Mouse (Mus musculus): ENCODE data around the gene 4931428L18Rik. TPM values are rescaled to one million over a fixed set of nuclear protein-coding genes. Genes with fewer than 3 reads are reported as not detected.

4931428L18Rik gene
- polyA plus RNA-seq, 1 experiment from 2014 or later: not detected

GRCm38 (mm10) chr1:31203771-31204170 lies 18.7 kb downstream of the 4931428L18Rik start:
- Histone ChIP-seq H3K4me3 (ENCODE audit: low read depth, low read length) (no peak overlapping the region), H3K9ac (ENCODE audit: low read length) (no peak overlapping the region), H3K9me3 (ENCODE audit: control insufficient read depth, low read length) (no peaks in the 10 kb centered on the region), H3K4me2 (ENCODE audit: low read depth) (no peak overlapping the region), H3K4me1 (ENCODE audit: control insufficient read depth, insufficient read depth, low read length) (no peaks in the 10 kb centered on the region), H3K27me3 (ENCODE audit: control insufficient read depth, insufficient read depth, low read length) (no peaks in the 10 kb centered on the region), H3K36me3 (ENCODE audit: control insufficient read depth, insufficient read depth, low read length) (no peaks in the 10 kb centered on the region), H3K27ac (ENCODE audit: low read depth, low read length) (no peak overlapping the region)
- no peak for DNase-seq (ENCODE audit: low spot score)
- WGBS: 89% methylated on average over 10 of the region's 10 CpGs
- ATAC-seq (ENCODE audit: insufficient read depth, low FRiP score, low TSS enrichment): no peak

- no peak overlapping the region for H3K4me3 ChIP-seq (ENCODE audit: low read depth, low read length)
- H3K9ac ChIP-seq (ENCODE audit: low read length): no peak overlapping the region
- ATAC-seq (ENCODE audit: insufficient read depth, low FRiP score, low TSS enrichment): no peak
- no peaks in the 10 kb centered on the region for H3K36me3 ChIP-seq (ENCODE audit: control insufficient read depth, insufficient read depth, low read length)
- no peaks in the 10 kb centered on the region for H3K27me3 ChIP-seq (ENCODE audit: control insufficient read depth, insufficient read depth, low read length)
- H3K4me1 ChIP-seq (ENCODE audit: control insufficient read depth, insufficient read depth, low read length): no peaks in the 10 kb centered on the region
- DNase-seq (ENCODE audit: low spot score): no peak
- WGBS: 87% methylated on average over 3 of the region's 3 CpGs
- no peak overlapping the region for H3K27ac ChIP-seq (ENCODE audit: low read depth, low read length)
- H3K9me3 ChIP-seq (ENCODE audit: control insufficient read depth, low read length): no peaks in the 10 kb centered on the region
- H3K4me2 ChIP-seq (ENCODE audit: low read depth): no peak overlapping the region
These were observed 25.5 kb downstream of the 4931428L18Rik start for GRCm38 (mm10) chr1:31196959-31197358.

GRCm38 (mm10) chr1:31195633-31196032 lies 26.9 kb downstream of the 4931428L18Rik start:
- Histone ChIP-seq H3K27ac (ENCODE audit: low read depth, low read length) (no peak overlapping the region), H3K9ac (ENCODE audit: low read length) (no peak overlapping the region), H3K4me1 (ENCODE audit: control insufficient read depth, insufficient read depth, low read length) (no peaks in the 10 kb centered on the region), H3K4me2 (ENCODE audit: low read depth) (no peak overlapping the region), H3K27me3 (ENCODE audit: control insufficient read depth, insufficient read depth, low read length) (no peaks in the 10 kb centered on the region), H3K4me3 (ENCODE audit: low read depth, low read length) (no peak overlapping the region), H3K9me3 (ENCODE audit: control insufficient read depth, low read length) (no peaks in the 10 kb centered on the region), H3K36me3 (ENCODE audit: control insufficient read depth, insufficient read depth, low read length) (no peaks in the 10 kb centered on the region)
- WGBS: 85% methylated on average over 1 of the region's 1 CpGs
- ATAC-seq (ENCODE audit: insufficient read depth, low FRiP score, low TSS enrichment) (no peak), DNase-seq (ENCODE audit: low spot score) (no peak)

GRCm38 (mm10) chr1:31190237-31190866 lies 32.1 kb downstream of the 4931428L18Rik start:
- H3K36me3 ChIP-seq (ENCODE audit: control insufficient read depth, insufficient read depth, low read length): no peaks in the 10 kb centered on the region
- H3K4me2 ChIP-seq (ENCODE audit: low read depth): no peak overlapping the region
- 87% methylated on average over 10 of the region's 10 CpGs for WGBS
- H3K4me1 ChIP-seq (ENCODE audit: control insufficient read depth, insufficient read depth, low read length): no peaks in the 10 kb centered on the region
- H3K27me3 ChIP-seq (ENCODE audit: control insufficient read depth, insufficient read depth, low read length): no peaks in the 10 kb centered on the region
- H3K4me3 ChIP-seq (ENCODE audit: low read depth, low read length): no peak overlapping the region
- H3K9me3 ChIP-seq (ENCODE audit: control insufficient read depth, low read length): no peaks in the 10 kb centered on the region
- no peak overlapping the region for H3K27ac ChIP-seq (ENCODE audit: low read depth, low read length)
- H3K9ac ChIP-seq (ENCODE audit: low read length): no peak overlapping the region
- no peak for ATAC-seq (ENCODE audit: insufficient read depth, low FRiP score, low TSS enrichment)
- DNase-seq (ENCODE audit: low spot score): no peak

- WGBS: 69% methylated on average over 1 of the region's 1 CpGs
- DNase-seq (ENCODE audit: low spot score): no peak
- H3K4me3 ChIP-seq (ENCODE audit: low read depth, low read length): no peak overlapping the region
These were observed 44.2 kb downstream of the 4931428L18Rik start for GRCm38 (mm10) chr1:31178264-31178663.

GRCm38 (mm10) chr1:31176101-31176500 lies 46.4 kb downstream of the 4931428L18Rik start, which contains the start of gene Lgsn:
Gene Lgsn, plus strand, starts transcription at chr1:31176401.
- Histone ChIP-seq H3K4me1 (ENCODE audit: control insufficient read depth, insufficient read depth, low read length) (no peaks in the 10 kb centered on the region), H3K27me3 (ENCODE audit: control insufficient read depth, insufficient read depth, low read length) (no peaks in the 10 kb centered on the region), H3K36me3 (ENCODE audit: control insufficient read depth, insufficient read depth, low read length) (no peaks in the 10 kb centered on the region), H3K27ac (ENCODE audit: low read depth, low read length) (no peak within 1 kb of the TSS), H3K9me3 (ENCODE audit: control insufficient read depth, low read length) (no peaks in the 10 kb centered on the region), H3K4me3 (ENCODE audit: low read depth, low read length) (no peak within 1 kb of the TSS), H3K9ac (ENCODE audit: low read length) (no peak within 1 kb of the TSS), H3K4me2 (ENCODE audit: low read depth) (no peak within 1 kb of the TSS)
- ATAC-seq (ENCODE audit: insufficient read depth, low FRiP score, low TSS enrichment): no peak
- 75% methylated on average over 5 of the region's 5 CpGs for WGBS
- DNase-seq (ENCODE audit: low spot score): no peak

More at GRCm38 (mm10) chr1:31178264-31178663, 44.2 kb downstream of the 4931428L18Rik start:
- Histone ChIP-seq H3K4me1 (ENCODE audit: control insufficient read depth, insufficient read depth, low read length) (no peaks in the 10 kb centered on the region), H3K36me3 (ENCODE audit: control insufficient read depth, insufficient read depth, low read length) (no peaks in the 10 kb centered on the region), H3K9ac (ENCODE audit: low read length) (no peak overlapping the region), H3K4me2 (ENCODE audit: low read depth) (no peak overlapping the region), H3K27me3 (ENCODE audit: control insufficient read depth, insufficient read depth, low read length) (no peaks in the 10 kb centered on the region), H3K27ac (ENCODE audit: low read depth, low read length) (no peak overlapping the region), H3K9me3 (ENCODE audit: control insufficient read depth, low read length) (no peaks in the 10 kb centered on the region)
- ATAC-seq (ENCODE audit: insufficient read depth, low FRiP score, low TSS enrichment): no peak

- no peak overlapping the region for H3K9ac ChIP-seq (ENCODE audit: low read length)
- DNase-seq (ENCODE audit: low spot score): no peak
- no peak for ATAC-seq (ENCODE audit: insufficient read depth, low FRiP score, low TSS enrichment)
- H3K27ac ChIP-seq (ENCODE audit: low read depth, low read length): no peak overlapping the region
- no peaks in the 10 kb centered on the region for H3K27me3 ChIP-seq (ENCODE audit: control insufficient read depth, insufficient read depth, low read length)
- no peaks in the 10 kb centered on the region for H3K36me3 ChIP-seq (ENCODE audit: control insufficient read depth, insufficient read depth, low read length)
- H3K4me3 ChIP-seq (ENCODE audit: low read depth, low read length): no peak overlapping the region
- 77% methylated on average over 3 of the region's 3 CpGs for WGBS
- H3K4me1 ChIP-seq (ENCODE audit: control insufficient read depth, insufficient read depth, low read length): no peaks in the 10 kb centered on the region
- H3K9me3 ChIP-seq (ENCODE audit: control insufficient read depth, low read length): no peaks in the 10 kb centered on the region
- H3K4me2 ChIP-seq (ENCODE audit: low read depth): no peak overlapping the region
These were observed 47.1 kb downstream of the 4931428L18Rik start for GRCm38 (mm10) chr1:31175401-31175800.

GRCm38 (mm10) chr1:31165326-31166121 lies 57.0 kb downstream of the 4931428L18Rik start:
- H3K27me3 ChIP-seq (ENCODE audit: control insufficient read depth, insufficient read depth, low read length): no peaks in the 10 kb centered on the region
- H3K27ac ChIP-seq (ENCODE audit: low read depth, low read length): no peak overlapping the region
- WGBS: 88% methylated on average over 7 of the region's 7 CpGs
- no peak overlapping the region for H3K4me2 ChIP-seq (ENCODE audit: low read depth)
- DNase-seq (ENCODE audit: low spot score) (no peak), ATAC-seq (ENCODE audit: insufficient read depth, low FRiP score, low TSS enrichment) (no peak)
- H3K9me3 ChIP-seq (ENCODE audit: control insufficient read depth, low read length): no peaks in the 10 kb centered on the region
- no peaks in the 10 kb centered on the region for H3K4me1 ChIP-seq (ENCODE audit: control insufficient read depth, insufficient read depth, low read length)
- H3K9ac ChIP-seq (ENCODE audit: low read length): no peak overlapping the region
- H3K36me3 ChIP-seq (ENCODE audit: control insufficient read depth, insufficient read depth, low read length): no peaks in the 10 kb centered on the region
- H3K4me3 ChIP-seq (ENCODE audit: low read depth, low read length): no peak overlapping the region
